Mouse (Mus musculus) ES-Bruce4 (cell line): Measurements from ENCODE around the gene Ntmt1.

Experiments used
- CTCF ChIP-seq: IDR thresholded peaks from one replicate; pipeline ENCODE4 v1.8.1; 2011; ENCODE audit warnings: low read depth, low read length
- EP300 ChIP-seq: IDR thresholded peaks from 2 replicates; pipeline ENCODE4 v1.6.1; 2011; ENCODE audit warnings: low read depth, low read length; ENCODE audit not compliant: insufficient read depth
- POLR2A ChIP-seq: IDR thresholded peaks from one replicate; pipeline ENCODE4 v1.8.1; 2011; ENCODE audit warnings: low read length; ENCODE audit not compliant: insufficient read depth

DNA sequence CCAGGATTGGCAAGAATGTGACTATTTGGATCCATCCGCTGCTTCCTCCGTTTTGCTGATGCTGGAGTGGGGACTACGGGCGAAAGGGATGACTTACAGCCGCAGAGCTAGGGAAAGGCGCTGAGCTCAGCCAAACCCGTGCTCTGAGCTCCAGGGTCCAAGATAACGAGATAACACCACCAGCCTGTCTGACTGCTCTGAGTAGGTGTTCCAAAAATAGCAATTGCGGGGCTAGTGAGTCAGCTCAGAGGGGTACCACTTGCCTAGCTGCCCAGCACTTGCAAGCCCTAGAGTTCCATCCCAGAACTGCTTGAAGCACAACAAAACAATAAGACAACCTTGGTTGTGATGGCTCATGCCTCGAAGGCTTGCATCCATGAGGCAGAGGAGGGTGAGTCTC is 35.0 kb downstream of the Ntmt1 start:
- TF ChIP-seq POLR2A (no peak), EP300 (no peak), CTCF (no peak)
